Mouse (Mus musculus) ES-E14 (cell line): Measurements from ENCODE around the gene Gm44973. TPM values are rescaled to one million over a fixed set of nuclear protein-coding genes. Genes with fewer than 3 reads are reported as not detected.

Source experiments
- DNase-seq: peaks from one replicate; pipeline ENCODE4 v3.0.0-alpha.2; 2013; ENCODE audit warnings: low read depth, low spot score
- H3K27ac ChIP-seq: 2 replicates; pipeline ENCODE4 v1.5.1; 2012; ENCODE audit warnings: low read depth, mild to moderate bottlenecking, low read length, moderate library complexity, mixed read lengths; ENCODE audit not compliant: poor library complexity, insufficient read depth, severe bottlenecking
- H3K36me3 ChIP-seq: 2 replicates; pipeline ENCODE4 v1.6.1; 2012; ENCODE audit warnings: mild to moderate bottlenecking, low read length, moderate library complexity, mixed read lengths; ENCODE audit not compliant: control insufficient read depth, poor library complexity, insufficient read depth, severe bottlenecking
- H3K4me1 ChIP-seq, 2 experiments: fragments of 150-350 bp in 1 of 2; sonication (generic) in 1 of 2; 2 replicates each; pipeline ENCODE4 v1.6.1; 2012; ENCODE audit warnings: low read length in 2 of 2, mild to moderate bottlenecking in 1 of 2, mixed read lengths in 1 of 2; ENCODE audit not compliant: control insufficient read depth in 2 of 2, insufficient read depth in 2 of 2, poor library complexity in 1 of 2
- H3K4me3 ChIP-seq, 2 experiments: fragments of 150-350 bp in 1 of 2; sonication (generic) in 1 of 2; 2 replicates each; pipeline ENCODE4 v1.5.1; 2012; ENCODE audit warnings: low read length in 2 of 2, low read depth in 1 of 2, mild to moderate bottlenecking in 1 of 2, mixed read lengths in 1 of 2; ENCODE audit not compliant: insufficient read depth in 1 of 2, poor library complexity in 1 of 2, severe bottlenecking in 1 of 2
- H3K9ac ChIP-seq: 2 replicates; pipeline ENCODE4 v1.6.1; 2012; ENCODE audit warnings: low read depth, mild to moderate bottlenecking, low read length, mixed read lengths; ENCODE audit not compliant: poor library complexity, insufficient read depth, severe bottlenecking
- H3K9me3 ChIP-seq: fragments of 150-350 bp; sonication (generic); 2 replicates; pipeline ENCODE4 v1.6.1; 2012; ENCODE audit warnings: low read depth, mild to moderate bottlenecking, low read length; ENCODE audit not compliant: control insufficient read depth, insufficient read depth
- CHD2 ChIP-seq: IDR thresholded peaks from 2 replicates; pipeline ENCODE4 v1.6.1; 2014; ENCODE audit warnings: mild to moderate bottlenecking, low read depth, low read length, inconsistent platforms
- HCFC1 ChIP-seq: IDR thresholded peaks from 2 replicates; pipeline ENCODE4 v1.6.1; 2012; ENCODE audit warnings: low read length, inconsistent platforms, borderline replicate concordance; ENCODE audit not compliant: insufficient read depth
- MAFK ChIP-seq: IDR thresholded peaks from 2 replicates; pipeline ENCODE4 v1.6.1; 2014; ENCODE audit warnings: mild to moderate bottlenecking, low read depth, low read length, inconsistent platforms; ENCODE audit not compliant: insufficient read depth
- ZC3H11A ChIP-seq: IDR thresholded peaks from 2 replicates; pipeline ENCODE4 v1.6.1; 2012; ENCODE audit warnings: low read depth, mild to moderate bottlenecking, inconsistent platforms, low read length, borderline replicate concordance
- ZNF384 ChIP-seq: IDR thresholded peaks from 2 replicates; pipeline ENCODE4 v1.6.1; 2012; ENCODE audit warnings: low read depth, low read length, inconsistent platforms
- in situ Hi-C, 2 experiments: fragments of 600-800 bp; cut with MboI; formaldehyde crosslinking; loops; one replicate each; pipeline ENCODE4 v1.15.1; 2025; ENCODE audit warnings: low sequenced_read_pairs in 2 of 2, inconsistent platforms in 1 of 2; ENCODE audit not compliant: unreplicated experiment in 2 of 2
- total RNA-seq: library from RNA; depleted of rRNA; stranded (reverse); fragments of 300-350 nt; gene quantifications from 2 replicates; pipeline ENCODE4 v1.2.3, GENCODE M21; 2012

Gm44973 gene
- total RNA-seq, 1 experiment, result not detected

DNA sequence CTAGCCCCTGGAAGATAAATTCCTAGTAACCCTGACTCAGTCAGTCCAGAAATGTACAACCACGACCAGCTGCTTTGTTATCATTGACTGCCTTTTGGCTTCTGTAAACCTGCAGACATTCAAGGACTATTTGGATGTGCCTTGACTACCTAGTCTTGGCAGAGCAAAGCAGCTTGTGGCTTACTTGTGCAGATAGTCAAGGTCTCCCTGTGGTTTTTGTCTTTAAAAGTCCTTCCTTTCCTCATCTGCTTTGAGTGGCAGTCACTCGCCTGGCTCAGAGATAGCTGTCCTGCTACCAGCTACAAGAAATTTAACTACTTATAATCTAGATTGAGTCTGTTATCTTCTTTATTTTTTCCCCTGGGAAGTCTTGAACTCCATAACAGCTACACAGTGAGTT is 29.7 kb downstream of the Gm44973 start:
- no peak overlapping the region for H3K27ac ChIP-seq

DNA sequence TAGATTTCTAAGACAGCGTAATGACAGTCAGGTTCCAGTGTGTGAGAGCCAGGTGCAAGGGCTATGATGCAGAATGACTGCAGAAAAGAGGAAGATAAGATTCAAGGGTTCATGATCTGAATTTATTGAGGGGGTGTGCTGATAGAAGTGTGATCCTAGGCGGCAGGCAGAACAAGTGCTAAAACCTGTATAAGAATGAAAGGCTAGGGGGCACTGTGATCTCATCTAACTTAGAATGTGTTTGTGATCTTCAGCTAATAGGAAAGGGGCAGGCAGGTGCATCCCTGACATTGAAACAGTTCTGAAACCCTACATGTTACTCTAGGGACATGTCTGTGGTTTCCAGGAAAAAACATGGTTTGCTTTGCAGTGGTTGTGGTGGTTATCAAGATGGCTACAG is 30.8 kb downstream of the Gm44973 start:
- Histone ChIP-seq H3K4me1 (peaks cover 2 to 3% of the 10 kb centered on the region in 2 experiments; a peak in 1 of 4 replicates), H3K9me3 (no peaks in the 10 kb centered on the region), H3K4me3 (no peak overlapping the region), H3K27ac (no peak overlapping the region), H3K9ac (no peak overlapping the region), H3K36me3 (no peaks in the 10 kb centered on the region)
- no peak for DNase-seq
- in situ Hi-C loops, result no loop called here
- no peak for TF ChIP-seq ZC3H11A
- TF ChIP-seq CHD2, result no peak
- TF ChIP-seq MAFK, result no peak
- TF ChIP-seq ZNF384, result no peak
- no peak for TF ChIP-seq HCFC1

More for the DNA sequence above, 29.7 kb downstream of the Gm44973 start:
- no peaks in the 10 kb centered on the region for H3K36me3 ChIP-seq
- in situ Hi-C loops, result no loop called here
- H3K4me1 ChIP-seq, result no peaks in the 10 kb centered on the region
- TF ChIP-seq HCFC1, result no peak
- TF ChIP-seq ZNF384, result no peak
- no peak for TF ChIP-seq ZC3H11A
- TF ChIP-seq CHD2, result no peak
- TF ChIP-seq MAFK, result no peak
- H3K4me3 ChIP-seq, result no peak overlapping the region
- no peak overlapping the region for H3K9ac ChIP-seq
- H3K9me3 ChIP-seq, result no peaks in the 10 kb centered on the region
- no peak for DNase-seq

DNA sequence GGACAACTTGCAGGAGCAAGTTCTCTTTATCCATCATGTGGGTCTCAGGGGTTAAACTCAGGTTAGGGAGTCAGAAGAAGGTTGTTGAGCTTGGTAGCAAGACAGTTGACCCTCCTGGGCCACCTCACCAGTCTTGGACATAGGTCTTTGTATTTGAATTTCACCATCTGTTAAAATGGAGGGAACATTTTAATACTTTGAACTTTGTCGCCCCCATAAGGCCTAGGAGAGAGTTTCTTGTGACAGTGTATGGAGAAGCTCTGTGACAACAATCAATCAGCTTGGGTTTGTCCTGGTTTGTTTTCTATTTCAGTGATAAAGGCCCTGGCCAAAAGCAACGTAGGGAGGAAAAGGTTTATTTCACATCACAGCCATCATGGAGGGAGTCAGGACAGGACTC is 32.0 kb downstream of the Gm44973 start:
- no peak for DNase-seq
- Histone ChIP-seq H3K27ac (no peak overlapping the region), H3K4me3 (no peak overlapping the region), H3K9ac (no peak overlapping the region), H3K4me1 (peaks cover 2 to 3% of the 10 kb centered on the region in 2 experiments; a peak in 1 of 4 replicates), H3K36me3 (no peaks in the 10 kb centered on the region), H3K9me3 (no peaks in the 10 kb centered on the region)
- in situ Hi-C loops, result no loop called here
- TF ChIP-seq ZNF384 (no peak), HCFC1 (no peak), MAFK (no peak), ZC3H11A (no peak), CHD2 (no peak)

DNA sequence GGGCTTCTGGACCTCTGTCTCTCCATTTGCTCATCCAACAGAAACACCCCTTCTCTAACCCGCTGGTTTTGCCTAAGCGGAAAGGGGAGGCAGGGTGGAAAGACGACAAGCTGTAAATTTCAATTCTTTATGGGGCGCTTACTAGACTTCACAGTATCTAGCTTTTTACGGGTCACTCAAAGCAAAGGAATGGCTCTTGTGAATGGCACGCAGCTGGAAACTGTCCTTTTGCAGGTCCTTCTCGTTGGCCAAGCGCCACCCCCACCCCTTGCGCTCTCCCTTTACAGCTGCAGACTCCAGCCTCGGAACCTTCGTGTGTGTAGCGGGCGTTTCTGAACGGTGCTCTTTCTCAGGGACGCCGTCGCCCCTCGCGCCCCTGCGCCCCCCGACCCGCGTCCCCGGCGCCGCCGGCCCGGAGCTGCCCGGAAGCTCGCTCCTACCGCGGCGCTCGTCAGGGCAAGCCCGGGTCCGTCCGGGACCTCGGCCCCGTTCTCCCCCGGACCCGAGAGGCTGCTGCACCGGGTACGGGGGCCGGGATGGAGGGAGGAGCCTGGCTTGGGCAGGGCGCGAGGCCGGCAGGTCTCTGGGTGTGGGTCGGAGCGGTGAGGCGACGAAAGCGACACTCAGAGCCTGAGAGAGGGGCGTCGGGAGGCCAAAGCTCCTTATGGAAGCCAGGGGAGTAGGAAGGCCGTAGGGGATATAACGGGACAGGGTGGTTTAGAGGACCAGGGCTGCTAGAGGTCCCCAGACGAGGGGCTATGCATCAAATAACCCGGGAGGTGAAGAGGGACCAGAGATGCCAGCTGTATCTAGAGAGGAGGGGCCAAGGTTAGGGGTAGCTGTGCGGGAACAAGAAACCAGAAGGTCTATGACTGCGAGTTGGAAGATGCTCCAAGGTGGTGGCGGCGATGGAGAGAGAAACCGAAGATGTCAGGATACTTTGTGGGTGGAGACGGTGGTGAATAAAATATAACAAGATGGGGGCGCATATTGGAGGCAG is 36.2 kb downstream of the Gm44973 start, which contains the start of gene Zfp580:
TSS of gene Zfp580 (plus strand) at position 346 of the 1,000 bp plus-strand sequence.
- Histone ChIP-seq H3K27ac (no peak within 1 kb of the TSS), H3K9ac (peak within 1 kb of the TSS; percentile 87), H3K4me3 (peak within 1 kb of the TSS; percentile 68 to 86), H3K36me3 (no peaks in the 10 kb centered on the region), H3K9me3 (no peaks in the 10 kb centered on the region), H3K4me1 (peaks cover 3% of the 10 kb centered on the region in 2 experiments; a peak in 1 of 4 replicates)
- no peak for DNase-seq
- in situ Hi-C loops, result no loop called here
- TF ChIP-seq ZNF384, result no peak
- TF ChIP-seq HCFC1, result peak; percentile 84; the same call in 1 of the 2 replicates
